Mouse (Mus musculus) hindbrain, embryonic 13.5 days (tissue): Measurements from ENCODE around the gene Pnpo. TPM values are rescaled to one million over a fixed set of nuclear protein-coding genes. Genes with fewer than 3 reads are reported as not detected.

Experiments used
- ATAC-seq: fragments of 200-750 bp; cut with Nextera tagmentation; 2 replicates; pipeline ENCODE4 v1.8.0; 2017; ENCODE audit warnings: moderate TSS enrichment; ENCODE audit not compliant: low FRiP score
- H3K27ac ChIP-seq: fragments of 300-500 bp; sonication (generic); 2 replicates; pipeline ENCODE4 v1.5.1; 2015; ENCODE audit warnings: inconsistent platforms, mild to moderate bottlenecking, moderate library complexity
- H3K27me3 ChIP-seq: fragments of 300-500 bp; sonication (generic); 2 replicates; pipeline ENCODE4 v1.6.1; 2015; ENCODE audit warnings: mild to moderate bottlenecking, inconsistent platforms
- H3K36me3 ChIP-seq: fragments of 300-500 bp; sonication (generic); 2 replicates; pipeline ENCODE4 v1.6.1; 2015; ENCODE audit warnings: mild to moderate bottlenecking, inconsistent platforms
- H3K4me1 ChIP-seq: fragments of 300-500 bp; sonication (generic); replicated peaks from 2 replicates; pipeline ENCODE4 v1.6.1; 2015; ENCODE audit warnings: inconsistent platforms
- H3K4me2 ChIP-seq: fragments of 300-500 bp; sonication (generic); 2 replicates; pipeline ENCODE4 v1.6.1; 2015; ENCODE audit warnings: inconsistent platforms, mild to moderate bottlenecking, moderate library complexity
- H3K4me3 ChIP-seq: fragments of 300-500 bp; sonication (generic); 2 replicates; pipeline ENCODE4 v1.5.1; 2015; ENCODE audit warnings: mild to moderate bottlenecking, inconsistent platforms
- H3K9ac ChIP-seq: fragments of 300-500 bp; sonication (generic); 2 replicates; pipeline ENCODE4 v1.6.1; 2015; ENCODE audit warnings: mild to moderate bottlenecking, inconsistent platforms
- H3K9me3 ChIP-seq: fragments of 300-500 bp; sonication (generic); 2 replicates; pipeline ENCODE4 v1.6.1; 2016; ENCODE audit warnings: inconsistent platforms
- WGBS: fragments of 180-500 bp; shearing (Covaris S2); methylation state at CpG from one replicate; pipeline ENCODE4 v1.1.7; 2015; 5-methylcytosine and 5-hydroxymethylcytosine counted together
- polyA plus RNA-seq: library from polyadenylated mRNA; unstranded; fragments of >200 nt; fragmentation: Nextera tagmentation; extraction: Ambion mirVana; gene quantifications from 2 replicates; pipeline ENCODE4 v1.2.1, GENCODE M21; 2015

Pnpo gene
- 20.5 and 22.6 TPM in 2 replicates for polyA plus RNA-seq

GRCm38 (mm10) chr11:96943746-96944304 is at the start of gene Pnpo:
TSS of gene Pnpo (minus strand) at chr11:96943986.
- no peaks in the 10 kb centered on the region for H3K9me3 ChIP-seq
- H3K9ac ChIP-seq = peak within 1 kb of the TSS; percentile 71
- peak; percentile 97 for ATAC-seq
- H3K4me1 ChIP-seq = peaks cover 26% of the 10 kb centered on the region
- H3K4me3 ChIP-seq = peak within 1 kb of the TSS; percentile 60
- WGBS = under 1% methylated on average over 29 of the region's 29 CpGs
- H3K4me2 ChIP-seq = peak within 1 kb of the TSS; percentile 92
- peak within 1 kb of the TSS; percentile 64 for H3K27ac ChIP-seq
- peaks cover 6% of the 10 kb centered on the region; the same call in 1 of the 2 replicates for H3K36me3 ChIP-seq
- H3K27me3 ChIP-seq = peaks cover 9% of the 10 kb centered on the region

GRCm38 (mm10) chr11:96992722-96993311 is 49.0 kb upstream of the Pnpo start:
- Histone ChIP-seq H3K4me3 (no peak overlapping the region), H3K9ac (peak overlapping the region; percentile 43), H3K4me1 (peaks cover 32% of the 10 kb centered on the region), H3K9me3 (no peaks in the 10 kb centered on the region), H3K27me3 (peaks cover 27% of the 10 kb centered on the region), H3K36me3 (no peaks in the 10 kb centered on the region), H3K27ac (no peak overlapping the region), H3K4me2 (no peak overlapping the region)
- WGBS = 54% methylated on average over 8 of the region's 8 CpGs
- ATAC-seq = no peak

- Histone ChIP-seq H3K27ac (no peak overlapping the region), H3K4me3 (no peak overlapping the region), H3K4me1 (peaks cover 24% of the 10 kb centered on the region), H3K36me3 (no peaks in the 10 kb centered on the region), H3K9ac (no peak overlapping the region), H3K27me3 (peaks cover 34% of the 10 kb centered on the region), H3K9me3 (no peaks in the 10 kb centered on the region), H3K4me2 (no peak overlapping the region)
- no peak for ATAC-seq
- 84% methylated on average over 5 of the region's 5 CpGs for WGBS
Measured at GRCm38 (mm10) chr11:96991501-96991900, 47.7 kb upstream of the Pnpo start.

GRCm38 (mm10) chr11:96987873-96988655 is 44.3 kb upstream of the Pnpo start:
- Histone ChIP-seq H3K9ac (peak overlapping the region; percentile 65), H3K4me1 (peaks cover 15% of the 10 kb centered on the region), H3K9me3 (no peaks in the 10 kb centered on the region), H3K36me3 (no peaks in the 10 kb centered on the region), H3K27me3 (peaks cover 59% of the 10 kb centered on the region), H3K4me3 (peak overlapping the region; percentile 39), H3K27ac (peak overlapping the region; percentile 41; the same call in 1 of the 2 replicates), H3K4me2 (peak overlapping the region; percentile 64)
- peak; percentile 83 for ATAC-seq
- WGBS = 7% methylated on average over 31 of the region's 31 CpGs

- H3K4me3 ChIP-seq = no peak overlapping the region
- H3K27ac ChIP-seq = no peak overlapping the region
- no peaks in the 10 kb centered on the region for H3K9me3 ChIP-seq
- H3K9ac ChIP-seq = no peak overlapping the region
- H3K4me1 ChIP-seq = peaks cover 18% of the 10 kb centered on the region
- H3K36me3 ChIP-seq = no peaks in the 10 kb centered on the region
- no peak overlapping the region for H3K4me2 ChIP-seq
- ATAC-seq = no peak
- 47% methylated on average over 3 of the region's 3 CpGs for WGBS
- peaks cover 61% of the 10 kb centered on the region for H3K27me3 ChIP-seq
Measured at GRCm38 (mm10) chr11:96986463-96986862, 42.7 kb upstream of the Pnpo start.

GRCm38 (mm10) chr11:96984903-96985302 is 41.1 kb upstream of the Pnpo start:
- H3K27ac ChIP-seq = no peak overlapping the region
- no peak overlapping the region for H3K4me3 ChIP-seq
- no peak for ATAC-seq
- H3K9ac ChIP-seq = no peak overlapping the region
- 26% methylated on average over 4 of the region's 4 CpGs for WGBS
- no peaks in the 10 kb centered on the region for H3K9me3 ChIP-seq
- H3K4me2 ChIP-seq = no peak overlapping the region
- peaks cover 62% of the 10 kb centered on the region for H3K27me3 ChIP-seq
- peaks cover 18% of the 10 kb centered on the region for H3K4me1 ChIP-seq
- H3K36me3 ChIP-seq = no peaks in the 10 kb centered on the region

- Histone ChIP-seq H3K27me3 (peaks cover 47% of the 10 kb centered on the region), H3K9me3 (no peaks in the 10 kb centered on the region), H3K4me3 (no peak within 1 kb of the TSS), H3K4me1 (peaks cover 17% of the 10 kb centered on the region), H3K36me3 (no peaks in the 10 kb centered on the region), H3K27ac (no peak within 1 kb of the TSS), H3K4me2 (peak within 1 kb of the TSS; percentile 33; the same call in 1 of the 2 replicates), H3K9ac (no peak within 1 kb of the TSS)
- ATAC-seq = no peak
- WGBS = 79% methylated on average over 7 of the region's 7 CpGs
Measured at GRCm38 (mm10) chr11:96982859-96983258, 39.1 kb upstream of the Pnpo start, which contains the start of gene Sp2. TSS of gene Sp2 (minus strand) at chr11:96982959.

GRCm38 (mm10) chr11:96982355-96982754 is 38.6 kb upstream of the Pnpo start:
- ATAC-seq = no peak
- Histone ChIP-seq H3K36me3 (no peaks in the 10 kb centered on the region), H3K4me3 (no peak overlapping the region), H3K9ac (no peak overlapping the region), H3K27ac (no peak overlapping the region), H3K9me3 (no peaks in the 10 kb centered on the region), H3K4me1 (peaks cover 12% of the 10 kb centered on the region), H3K4me2 (peak overlapping the region; percentile 33; the same call in 1 of the 2 replicates), H3K27me3 (peaks cover 44% of the 10 kb centered on the region)
- WGBS = 2% methylated on average over 7 of the region's 7 CpGs

GRCm38 (mm10) chr11:96981461-96981860 is 37.7 kb upstream of the Pnpo start:
- 77% methylated on average over 15 of the region's 15 CpGs for WGBS

GRCm38 (mm10) chr11:96980021-96980420 is 36.2 kb upstream of the Pnpo start:
- Histone ChIP-seq H3K4me1 (peaks cover 31% of the 10 kb centered on the region), H3K4me2 (no peak overlapping the region), H3K27me3 (peaks cover 20% of the 10 kb centered on the region), H3K9ac (no peak overlapping the region), H3K36me3 (no peaks in the 10 kb centered on the region), H3K4me3 (no peak overlapping the region), H3K9me3 (no peaks in the 10 kb centered on the region), H3K27ac (no peak overlapping the region)
- 80% methylated on average over 5 of the region's 5 CpGs for WGBS
- ATAC-seq = no peak

More at GRCm38 (mm10) chr11:96981461-96981860, 37.7 kb upstream of the Pnpo start:
- H3K4me1 ChIP-seq = peaks cover 16% of the 10 kb centered on the region
- no peak overlapping the region for H3K4me2 ChIP-seq
- peak overlapping the region; percentile 29; the same call in 1 of the 2 replicates for H3K9ac ChIP-seq
- no peak overlapping the region for H3K27ac ChIP-seq
- no peaks in the 10 kb centered on the region for H3K36me3 ChIP-seq
- no peaks in the 10 kb centered on the region for H3K9me3 ChIP-seq
- H3K4me3 ChIP-seq = no peak overlapping the region
- peaks cover 35% of the 10 kb centered on the region for H3K27me3 ChIP-seq
- no peak for ATAC-seq

- WGBS = 83% methylated on average over 7 of the region's 7 CpGs
Measured at GRCm38 (mm10) chr11:96979329-96979728, 35.5 kb upstream of the Pnpo start.

More at GRCm38 (mm10) chr11:96979329-96979728, 35.5 kb upstream of the Pnpo start:
- Histone ChIP-seq H3K4me1 (peaks cover 36% of the 10 kb centered on the region), H3K4me2 (no peak overlapping the region), H3K9me3 (no peaks in the 10 kb centered on the region), H3K9ac (no peak overlapping the region; the same call in 1 of the 2 replicates), H3K4me3 (no peak overlapping the region), H3K27ac (no peak overlapping the region), H3K36me3 (no peaks in the 10 kb centered on the region), H3K27me3 (peaks cover 14% of the 10 kb centered on the region)
- ATAC-seq = no peak
